Mouse (Mus musculus) liver, embryonic 16.5 days (tissue): ENCODE measurements at regions not wholly inside any gene's neighbourhood (a gene's known extent, or its start where the extent isn't known, plus 50 kb on each side); places are given as distances from the start of the nearest gene placed in this dataset.

Experiments used
- ATAC-seq: fragments of 200-750 bp; cut with Nextera tagmentation; 2 replicates; pipeline ENCODE4 v1.8.0; 2017; ENCODE audit warnings: low read depth, mild to moderate bottlenecking, moderate number of reproducible peaks, moderate library complexity
- H3K27ac ChIP-seq: fragments of 300-500 bp; sonication (generic); 2 replicates; pipeline ENCODE4 v1.5.1; 2014; ENCODE audit warnings: mild to moderate bottlenecking, low read length
- H3K27me3 ChIP-seq: fragments of 300-500 bp; sonication (generic); 2 replicates; pipeline ENCODE4 v1.6.1; 2014; ENCODE audit warnings: low read depth, low read length, mixed read lengths; ENCODE audit not compliant: control insufficient read depth, insufficient read depth
- H3K36me3 ChIP-seq: fragments of 300-500 bp; sonication (generic); 2 replicates; pipeline ENCODE4 v1.6.1; 2014; ENCODE audit warnings: mild to moderate bottlenecking; ENCODE audit not compliant: control insufficient read depth, insufficient read depth
- H3K4me1 ChIP-seq: fragments of 300-500 bp; sonication (generic); 2 replicates; pipeline ENCODE4 v1.6.1; 2014; ENCODE audit warnings: low read depth, low read length, mixed read lengths; ENCODE audit not compliant: control insufficient read depth
- H3K4me2 ChIP-seq: fragments of 300-500 bp; sonication (generic); 2 replicates; pipeline ENCODE4 v1.6.1; 2014; ENCODE audit warnings: low read depth, low read length, mixed read lengths
- H3K4me3 ChIP-seq: fragments of 300-500 bp; sonication (generic); 2 replicates; pipeline ENCODE4 v1.5.1; 2014; ENCODE audit warnings: low read depth, mild to moderate bottlenecking, low read length
- H3K9ac ChIP-seq: fragments of 300-500 bp; sonication (generic); 2 replicates; pipeline ENCODE4 v1.6.1; 2014; ENCODE audit warnings: low read depth, low read length
- H3K9me3 ChIP-seq: fragments of 300-500 bp; sonication (generic); replicated peaks from 2 replicates; pipeline ENCODE4 v1.6.1; 2016; ENCODE audit warnings: low read length; ENCODE audit not compliant: control insufficient read depth
- WGBS: fragments of 180-500 bp; shearing (Covaris S2); extraction: QIAGEN DNeasy Blood & Tissue Kit; methylation state at CpG from one replicate; pipeline ENCODE4 v1.1.7; 2014; ENCODE audit not compliant: insufficient replicate concordance; 5-methylcytosine and 5-hydroxymethylcytosine counted together

DNA sequence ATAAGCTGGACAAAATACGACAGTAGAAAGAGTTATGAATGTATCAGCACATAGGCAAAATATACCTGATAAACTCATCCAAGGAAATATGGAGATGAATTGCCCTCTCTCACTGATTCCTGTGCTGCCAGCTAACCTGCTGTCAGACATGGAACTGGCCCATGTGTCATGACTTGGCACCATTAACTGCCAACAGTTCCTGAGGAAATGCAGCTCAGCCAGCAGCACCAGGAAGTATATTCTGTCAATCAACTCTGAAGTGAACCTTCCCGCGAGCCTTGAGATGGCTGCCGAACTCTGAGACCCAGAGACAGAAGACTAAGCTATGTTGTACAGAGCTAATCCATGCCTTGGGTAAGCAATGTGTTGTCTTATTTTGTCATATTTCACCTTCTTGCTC lies 292.4 kb downstream of the Klf6 start:
- ATAC-seq: no peak
- H3K4me2 ChIP-seq: no peak overlapping the region
- 36% methylated on average over 4 of the region's 4 CpGs for WGBS
- no peak overlapping the region for H3K27ac ChIP-seq
- no peaks in the 10 kb centered on the region for H3K36me3 ChIP-seq
- no peak overlapping the region for H3K9ac ChIP-seq
- H3K27me3 ChIP-seq: no peaks in the 10 kb centered on the region
- no peak overlapping the region for H3K4me3 ChIP-seq
- H3K9me3 ChIP-seq: no peaks in the 10 kb centered on the region
- no peaks in the 10 kb centered on the region for H3K4me1 ChIP-seq

DNA sequence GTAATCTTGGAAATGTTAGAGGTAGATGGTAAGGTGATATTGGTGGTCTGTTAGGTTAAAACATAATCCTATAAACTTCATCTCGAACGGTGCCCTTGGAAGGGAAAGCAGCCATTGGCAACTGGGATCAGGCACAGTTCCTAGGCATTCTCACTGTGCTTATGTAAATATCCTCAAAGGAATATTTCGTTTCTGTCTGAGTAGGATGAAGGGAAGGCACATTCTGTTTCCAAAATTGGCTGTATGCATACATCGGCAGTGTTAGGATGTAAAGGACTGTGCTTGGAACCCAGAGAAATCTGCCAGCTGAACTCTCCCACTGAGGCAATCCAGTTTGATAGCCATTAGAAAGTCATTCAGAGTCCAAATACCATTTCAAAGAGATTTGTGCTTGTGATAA lies 294.9 kb downstream of the Klf6 start:
- Histone ChIP-seq H3K9ac (no peak overlapping the region), H3K4me1 (no peaks in the 10 kb centered on the region), H3K36me3 (no peaks in the 10 kb centered on the region), H3K4me2 (no peak overlapping the region), H3K4me3 (no peak overlapping the region), H3K27me3 (no peaks in the 10 kb centered on the region), H3K9me3 (no peaks in the 10 kb centered on the region), H3K27ac (no peak overlapping the region)
- WGBS: 65% methylated on average over 4 of the region's 4 CpGs
- no peak for ATAC-seq

DNA sequence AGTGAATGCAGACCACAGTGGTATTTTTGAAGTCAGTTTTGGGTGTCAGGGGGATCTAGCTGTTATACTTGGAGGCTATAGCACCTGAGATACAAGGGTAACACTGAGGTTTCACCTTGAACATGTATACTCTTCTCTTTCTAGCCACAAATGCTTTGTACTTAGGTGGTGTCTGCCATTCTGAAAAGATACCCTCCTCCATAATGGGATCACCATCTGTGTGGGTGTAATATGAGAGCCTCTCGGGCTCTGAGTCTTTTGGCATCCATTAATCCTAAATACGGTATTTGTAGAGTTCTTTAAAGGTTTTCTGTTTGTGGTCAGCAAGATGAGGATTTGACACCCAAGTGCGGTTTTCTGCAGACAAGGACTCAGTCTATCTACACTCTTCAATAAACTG lies 295.7 kb downstream of the Klf6 start:
- H3K9me3 ChIP-seq: no peaks in the 10 kb centered on the region
- H3K9ac ChIP-seq: no peak overlapping the region
- WGBS: 51% methylated on average over 3 of the region's 3 CpGs
- H3K4me3 ChIP-seq: no peak overlapping the region
- ATAC-seq: no peak
- no peaks in the 10 kb centered on the region for H3K27me3 ChIP-seq
- H3K36me3 ChIP-seq: no peaks in the 10 kb centered on the region
- H3K4me1 ChIP-seq: no peaks in the 10 kb centered on the region
- no peak overlapping the region for H3K27ac ChIP-seq
- H3K4me2 ChIP-seq: no peak overlapping the region

DNA sequence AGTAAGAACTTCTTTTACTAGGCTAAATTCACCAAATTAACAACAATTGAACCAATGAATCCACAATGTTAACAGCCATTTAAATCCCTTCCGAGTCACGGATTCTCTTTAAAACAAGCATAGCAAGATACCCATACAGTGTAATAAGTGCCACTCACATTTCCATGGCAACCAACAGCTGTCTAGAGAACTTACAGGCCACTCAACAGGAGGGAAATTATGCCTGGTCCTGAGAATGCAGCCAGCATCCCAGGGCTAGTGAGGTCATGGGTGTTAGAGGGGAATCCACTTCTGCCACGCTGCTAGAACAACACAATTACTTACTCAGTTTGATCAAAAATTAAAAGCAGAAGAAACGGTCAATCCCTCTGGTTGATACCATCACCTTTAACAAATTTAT lies 296.7 kb downstream of the Klf6 start:
- Histone ChIP-seq H3K27me3 (no peaks in the 10 kb centered on the region), H3K9me3 (no peaks in the 10 kb centered on the region), H3K27ac (no peak overlapping the region), H3K4me3 (no peak overlapping the region), H3K36me3 (no peaks in the 10 kb centered on the region), H3K9ac (no peak overlapping the region), H3K4me2 (no peak overlapping the region), H3K4me1 (no peaks in the 10 kb centered on the region)
- ATAC-seq: no peak
- 63% methylated on average over 4 of the region's 4 CpGs for WGBS

DNA sequence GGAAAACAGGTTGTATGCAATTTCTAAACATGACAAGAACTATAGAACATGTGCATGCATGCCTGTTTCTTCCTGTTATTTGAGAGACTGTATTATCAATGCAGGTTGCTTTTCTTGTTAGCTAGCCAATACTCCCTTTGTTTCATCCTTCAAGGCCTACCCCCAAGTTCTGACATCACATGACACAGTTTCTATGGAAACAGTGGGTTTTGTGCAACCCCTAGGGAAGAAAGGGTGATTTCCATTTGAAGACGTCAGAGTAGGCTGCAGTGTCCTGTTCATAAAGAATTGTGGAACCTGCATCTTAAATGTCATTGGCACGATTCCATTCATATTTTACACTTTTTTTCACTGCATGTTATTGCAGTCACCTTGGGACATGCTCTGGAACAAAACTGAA lies 298.1 kb downstream of the Klf6 start:
- H3K36me3 ChIP-seq: no peaks in the 10 kb centered on the region
- 35% methylated on average over 2 of the region's 2 CpGs for WGBS

DNA sequence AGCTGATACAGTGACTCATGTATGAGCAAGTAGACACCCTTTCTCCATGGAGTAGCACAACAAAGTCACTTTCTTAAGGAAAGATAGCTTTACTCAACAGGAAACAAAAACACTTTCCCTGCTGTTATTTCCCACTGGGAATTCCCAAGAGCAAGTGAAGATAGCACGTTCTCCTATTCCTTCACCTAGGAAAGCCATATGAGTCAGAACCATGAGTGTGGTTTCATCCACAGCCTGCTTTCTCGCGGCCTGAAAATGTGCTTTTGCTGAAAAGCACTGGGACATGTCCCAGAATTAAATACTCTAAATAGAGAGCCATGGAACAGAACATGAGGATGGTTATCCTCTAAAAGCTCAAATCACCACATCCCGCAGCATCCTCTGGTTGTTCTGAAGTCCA lies 304.6 kb downstream of the Klf6 start:
- Histone ChIP-seq H3K4me3 (no peak overlapping the region), H3K4me2 (no peak overlapping the region), H3K9ac (no peak overlapping the region), H3K4me1 (no peaks in the 10 kb centered on the region), H3K27ac (no peak overlapping the region), H3K36me3 (no peaks in the 10 kb centered on the region), H3K9me3 (no peaks in the 10 kb centered on the region), H3K27me3 (no peaks in the 10 kb centered on the region)
- no peak for ATAC-seq
- WGBS: 69% methylated on average over 4 of the region's 4 CpGs

More for the DNA sequence above, 298.1 kb downstream of the Klf6 start:
- no peak for ATAC-seq
- Histone ChIP-seq H3K27me3 (no peaks in the 10 kb centered on the region), H3K9me3 (no peaks in the 10 kb centered on the region), H3K4me2 (no peak overlapping the region), H3K4me3 (no peak overlapping the region), H3K9ac (no peak overlapping the region), H3K27ac (no peak overlapping the region), H3K4me1 (no peaks in the 10 kb centered on the region)

DNA sequence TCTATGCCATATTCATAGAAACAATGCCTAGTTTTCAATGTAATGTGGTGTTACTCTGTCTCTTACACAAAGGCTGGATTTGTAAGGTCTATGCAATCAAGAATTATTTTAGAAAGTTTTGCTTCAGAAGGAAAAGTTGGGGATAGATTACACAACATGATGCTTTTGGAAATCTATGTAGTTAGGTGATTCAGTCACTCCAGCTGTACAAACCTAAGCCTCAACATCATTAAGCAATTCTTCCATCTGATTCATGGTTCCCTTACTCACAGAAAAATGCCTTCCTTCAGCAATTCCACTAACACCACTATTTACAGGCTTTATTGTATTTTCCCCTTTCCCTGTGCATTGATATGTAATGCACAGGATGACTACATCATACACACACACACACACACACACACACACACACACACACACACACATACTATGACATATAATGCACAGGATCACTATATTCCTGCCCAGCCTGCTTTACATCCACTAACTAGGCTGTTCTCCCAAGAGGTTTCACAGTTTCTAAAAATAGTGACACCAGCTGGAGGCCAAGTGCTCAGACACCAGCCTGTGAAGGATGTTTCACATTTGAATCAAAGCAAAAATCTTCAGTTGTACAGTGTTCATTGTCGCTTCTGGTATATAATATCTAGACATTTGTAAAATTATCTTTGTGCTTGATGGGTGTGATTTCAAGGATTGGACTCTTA lies 305.9 kb downstream of the Klf6 start:
- WGBS: 80% methylated on average over 1 of the region's 1 CpGs

DNA sequence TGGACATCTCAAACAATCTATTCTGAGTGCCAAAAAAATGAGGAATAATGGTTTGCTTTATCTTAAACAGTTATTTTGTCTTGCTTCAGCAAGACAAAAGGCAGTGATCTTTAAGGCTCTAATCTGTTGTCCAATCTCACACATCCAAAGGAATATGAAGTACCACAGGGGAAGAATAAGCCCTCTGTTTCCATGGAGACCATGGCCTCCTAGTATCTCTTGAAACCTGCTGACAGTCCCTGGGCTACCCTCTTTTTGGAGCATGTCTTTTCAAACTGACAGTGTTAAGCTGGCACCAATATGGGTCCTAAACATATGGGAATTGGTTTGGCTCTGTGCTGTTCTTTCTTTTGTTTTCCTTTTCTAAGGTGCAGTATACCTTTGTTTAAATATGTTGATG lies 311.8 kb downstream of the Klf6 start:
- no peak overlapping the region for H3K4me2 ChIP-seq
- no peaks in the 10 kb centered on the region for H3K36me3 ChIP-seq
- no peak overlapping the region for H3K27ac ChIP-seq
- no peak overlapping the region for H3K9ac ChIP-seq
- ATAC-seq: no peak
- no peaks in the 10 kb centered on the region for H3K9me3 ChIP-seq
- no peaks in the 10 kb centered on the region for H3K27me3 ChIP-seq
- H3K4me3 ChIP-seq: no peak overlapping the region
- no peaks in the 10 kb centered on the region for H3K4me1 ChIP-seq

More for the DNA sequence above, 305.9 kb downstream of the Klf6 start:
- no peak overlapping the region for H3K9ac ChIP-seq
- H3K4me2 ChIP-seq: no peak overlapping the region
- no peaks in the 10 kb centered on the region for H3K27me3 ChIP-seq
- H3K9me3 ChIP-seq: no peaks in the 10 kb centered on the region
- H3K4me1 ChIP-seq: no peaks in the 10 kb centered on the region
- H3K36me3 ChIP-seq: no peaks in the 10 kb centered on the region
- no peak for ATAC-seq
- no peak overlapping the region for H3K27ac ChIP-seq
- H3K4me3 ChIP-seq: no peak overlapping the region

DNA sequence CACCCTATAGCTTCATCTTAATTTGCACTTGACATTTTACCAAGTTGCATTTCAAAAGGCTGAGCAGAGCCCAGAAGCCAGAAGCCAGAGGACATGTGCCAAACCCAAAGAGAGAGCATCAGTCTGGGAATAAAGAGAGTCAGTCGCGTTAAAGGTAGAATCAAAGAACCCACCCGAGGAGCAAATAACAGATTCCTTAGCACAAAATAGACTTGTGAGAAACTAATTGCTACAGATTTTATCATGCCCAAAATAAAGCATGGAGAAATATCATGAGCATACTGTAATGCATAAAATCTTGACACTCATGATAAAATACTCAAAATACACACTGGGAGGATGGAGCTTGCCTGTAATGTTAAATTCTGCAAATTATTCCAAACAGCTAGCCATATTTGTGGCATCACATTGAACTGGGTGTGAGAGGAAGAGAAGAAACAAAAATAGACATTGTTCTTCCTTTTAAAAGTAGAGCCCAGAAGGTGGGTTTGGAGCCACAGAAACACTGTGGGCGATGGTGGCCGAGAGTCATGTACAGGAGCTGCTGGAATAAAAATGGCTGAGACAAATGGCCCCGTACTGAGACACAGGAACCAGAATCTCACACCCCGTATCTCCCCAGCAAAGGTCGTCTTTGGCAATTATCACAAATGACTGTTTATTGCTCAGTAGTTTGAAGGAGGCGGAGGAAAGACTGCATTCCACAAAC lies 317.2 kb downstream of the Klf6 start:
- H3K36me3 ChIP-seq: no peaks in the 10 kb centered on the region
- H3K4me3 ChIP-seq: no peak overlapping the region
- ATAC-seq: no peak
- no peaks in the 10 kb centered on the region for H3K4me1 ChIP-seq
- no peaks in the 10 kb centered on the region for H3K27me3 ChIP-seq
- H3K9me3 ChIP-seq: no peaks in the 10 kb centered on the region
- WGBS: 59% methylated on average over 9 of the region's 9 CpGs
- H3K9ac ChIP-seq: no peak overlapping the region
- no peak overlapping the region for H3K4me2 ChIP-seq
- H3K27ac ChIP-seq: no peak overlapping the region
